Mouse (Mus musculus) embryonic facial prominence, embryonic 10.5 days (tissue): ENCODE results near the gene Slc12a7. TPM values are rescaled to one million over a fixed set of nuclear protein-coding genes. Genes with fewer than 3 reads are reported as not detected.

Source experiments
- DNase-seq: peaks from one replicate; pipeline ENCODE4 v3.0.0-alpha.2; 2017; ENCODE audit warnings: low spot score
- H3K27ac ChIP-seq: fragments of 300-500 bp; sonication (generic); replicated peaks from 2 replicates; pipeline ENCODE4 v1.5.1; 2016; ENCODE audit warnings: mild to moderate bottlenecking
- H3K27me3 ChIP-seq: fragments of 300-500 bp; sonication (generic); replicated peaks from 2 replicates; pipeline ENCODE4 v1.6.1; 2016; ENCODE audit warnings: low read depth, mild to moderate bottlenecking; ENCODE audit not compliant: poor library complexity, severe bottlenecking
- H3K36me3 ChIP-seq: fragments of 300-500 bp; sonication (generic); replicated peaks from 2 replicates; pipeline ENCODE4 v1.6.1; 2016; ENCODE audit warnings: mild to moderate bottlenecking, moderate library complexity
- H3K4me1 ChIP-seq: fragments of 300-500 bp; sonication (generic); 2 replicates; pipeline ENCODE4 v1.6.1; 2016
- H3K4me3 ChIP-seq: fragments of 300-500 bp; sonication (generic); 2 replicates; pipeline ENCODE4 v1.5.1; 2016; ENCODE audit warnings: mild to moderate bottlenecking, moderate library complexity
- H3K9me3 ChIP-seq: fragments of 300-500 bp; sonication (generic); 2 replicates; pipeline ENCODE4 v1.6.1; 2016; ENCODE audit warnings: mild to moderate bottlenecking
- WGBS: fragments of 180-500 bp; shearing (Covaris S2); methylation state at CpG from one replicate; pipeline ENCODE4 v1.1.7; 2016; 5-methylcytosine and 5-hydroxymethylcytosine counted together
- polyA plus RNA-seq: library from polyadenylated mRNA; unstranded; fragments of >200 nt; fragmentation: Nextera tagmentation; extraction: Ambion mirVana; gene quantifications from 2 replicates; pipeline ENCODE4 v1.2.1, GENCODE M21; 2016

The Slc12a7 gene
- polyA plus RNA-seq, 1 experiment from 2014 or later = 53.5 TPM

DNA sequence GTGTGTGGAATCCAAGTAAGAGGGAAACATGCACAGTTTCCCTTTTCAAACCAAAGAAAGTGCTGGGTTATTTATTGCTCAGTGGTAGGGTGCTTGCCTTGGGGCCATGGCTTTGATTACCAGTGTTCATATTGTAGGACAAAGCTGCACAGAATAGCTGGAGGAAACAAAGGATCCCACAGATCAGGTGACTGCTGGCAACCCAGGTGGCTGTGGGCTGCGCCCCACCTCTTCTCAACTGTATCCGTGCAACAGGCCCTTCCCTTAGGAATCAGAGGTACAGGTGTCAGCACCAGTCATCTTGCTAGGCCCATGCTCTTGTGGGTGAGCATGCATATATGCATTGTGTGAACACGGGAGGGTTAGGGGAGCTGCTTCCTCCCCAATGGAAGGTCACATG, 35.4 kb downstream of the Slc12a7 start:
- WGBS = 83% methylated on average over 3 of the region's 3 CpGs
- Histone ChIP-seq H3K36me3 (peaks cover 60% of the 10 kb centered on the region), H3K9me3 (no peaks in the 10 kb centered on the region), H3K27me3 (no peaks in the 10 kb centered on the region), H3K27ac (no peak overlapping the region), H3K4me3 (no peak overlapping the region), H3K4me1 (peaks cover 92% of the 10 kb centered on the region)
- DNase-seq = no peak

DNA sequence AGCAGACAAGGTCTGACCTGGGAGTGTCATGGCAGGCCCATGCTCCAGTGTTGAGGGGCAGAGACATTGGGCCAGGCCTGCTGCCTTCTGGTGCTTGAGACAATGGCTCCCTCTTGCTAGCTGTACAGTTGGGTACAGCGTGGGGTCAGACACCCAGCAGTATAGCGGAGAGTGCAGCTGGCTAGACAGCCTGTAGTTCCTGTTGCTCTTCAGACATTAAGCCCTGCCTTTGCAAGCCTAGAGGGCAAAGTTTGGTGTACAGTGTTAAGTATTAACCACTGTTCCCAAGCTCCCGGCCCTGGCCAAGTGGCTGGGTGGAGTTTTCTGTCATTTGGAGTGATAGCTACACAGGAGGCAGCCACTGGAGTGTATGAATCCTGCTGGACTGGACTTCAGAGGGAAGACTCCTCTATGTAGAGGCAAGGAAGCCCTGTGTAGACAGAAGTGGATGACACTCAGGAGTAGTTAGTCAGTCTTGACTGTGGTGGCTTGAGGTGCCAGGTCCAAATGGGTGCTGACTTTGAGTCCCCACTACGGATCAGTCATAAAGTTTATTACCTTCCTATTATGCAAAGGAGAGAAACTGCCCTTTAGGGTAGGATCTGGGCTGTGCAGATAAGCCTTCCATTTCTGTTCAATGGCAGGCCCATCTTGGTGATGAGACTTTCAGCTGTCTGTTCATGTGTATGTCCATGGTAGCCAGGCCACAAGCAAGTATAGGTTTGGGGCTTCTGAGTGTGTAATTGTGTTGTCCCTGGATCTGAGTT, 37.2 kb downstream of the Slc12a7 start:
- no peak for DNase-seq
- Histone ChIP-seq H3K36me3 (peaks cover 78% of the 10 kb centered on the region), H3K9me3 (no peaks in the 10 kb centered on the region), H3K27ac (no peak overlapping the region), H3K4me3 (no peak overlapping the region), H3K27me3 (no peaks in the 10 kb centered on the region), H3K4me1 (peaks cover 86% of the 10 kb centered on the region)
- 86% methylated on average over 4 of the region's 4 CpGs for WGBS

DNA sequence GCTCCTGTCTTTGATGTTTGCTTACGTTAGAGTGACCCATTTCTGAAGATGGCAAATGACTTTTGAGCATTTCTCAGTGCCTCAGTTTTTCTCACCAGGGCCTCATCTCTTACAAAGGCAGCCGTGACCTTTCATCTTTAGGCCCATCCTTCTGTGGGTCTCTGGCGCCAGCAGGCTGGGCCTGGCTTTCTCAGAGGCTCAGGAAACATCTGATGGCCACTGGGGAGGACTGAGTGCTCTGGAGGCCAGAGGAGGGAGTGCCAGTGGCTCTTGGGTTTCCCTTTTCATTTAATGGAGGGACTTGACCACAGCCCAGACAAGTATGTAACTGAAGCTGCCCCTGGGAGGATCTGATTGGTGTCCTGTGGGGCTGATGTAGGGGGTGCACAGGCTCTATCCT, 38.2 kb downstream of the Slc12a7 start:
- no peak for DNase-seq
- 55% methylated on average over 3 of the region's 3 CpGs for WGBS
- no peak overlapping the region for H3K4me3 ChIP-seq

DNA sequence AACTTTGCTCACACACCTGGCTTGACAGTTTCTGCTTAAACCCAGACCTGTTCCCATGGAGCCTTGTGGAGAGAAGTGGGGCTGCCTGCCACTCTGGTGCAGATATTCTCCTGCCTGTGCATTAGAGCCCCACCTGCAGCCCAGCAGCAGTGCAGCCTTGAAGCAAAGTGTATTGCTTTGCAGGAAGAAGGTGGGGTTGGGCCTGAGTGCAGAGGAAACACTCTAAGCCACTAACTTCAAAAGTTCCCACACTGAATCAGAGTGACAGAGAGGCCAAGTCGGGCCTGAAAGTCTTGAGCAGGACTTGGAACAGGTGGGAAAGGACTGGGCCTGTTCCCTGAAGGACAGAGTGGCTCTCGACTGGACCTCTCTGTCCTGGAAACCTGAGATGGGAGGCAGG, 39.8 kb downstream of the Slc12a7 start:
- Histone ChIP-seq H3K4me3 (no peak overlapping the region), H3K27me3 (no peaks in the 10 kb centered on the region), H3K9me3 (no peaks in the 10 kb centered on the region), H3K36me3 (peaks cover 67% of the 10 kb centered on the region), H3K4me1 (peaks cover 60% of the 10 kb centered on the region), H3K27ac (no peak overlapping the region)
- DNase-seq = no peak
- WGBS = 46% methylated on average over 2 of the region's 2 CpGs

More for the DNA sequence above, 38.2 kb downstream of the Slc12a7 start:
- Histone ChIP-seq H3K27ac (no peak overlapping the region), H3K9me3 (no peaks in the 10 kb centered on the region), H3K36me3 (peaks cover 77% of the 10 kb centered on the region), H3K4me1 (peaks cover 75% of the 10 kb centered on the region), H3K27me3 (no peaks in the 10 kb centered on the region)

DNA sequence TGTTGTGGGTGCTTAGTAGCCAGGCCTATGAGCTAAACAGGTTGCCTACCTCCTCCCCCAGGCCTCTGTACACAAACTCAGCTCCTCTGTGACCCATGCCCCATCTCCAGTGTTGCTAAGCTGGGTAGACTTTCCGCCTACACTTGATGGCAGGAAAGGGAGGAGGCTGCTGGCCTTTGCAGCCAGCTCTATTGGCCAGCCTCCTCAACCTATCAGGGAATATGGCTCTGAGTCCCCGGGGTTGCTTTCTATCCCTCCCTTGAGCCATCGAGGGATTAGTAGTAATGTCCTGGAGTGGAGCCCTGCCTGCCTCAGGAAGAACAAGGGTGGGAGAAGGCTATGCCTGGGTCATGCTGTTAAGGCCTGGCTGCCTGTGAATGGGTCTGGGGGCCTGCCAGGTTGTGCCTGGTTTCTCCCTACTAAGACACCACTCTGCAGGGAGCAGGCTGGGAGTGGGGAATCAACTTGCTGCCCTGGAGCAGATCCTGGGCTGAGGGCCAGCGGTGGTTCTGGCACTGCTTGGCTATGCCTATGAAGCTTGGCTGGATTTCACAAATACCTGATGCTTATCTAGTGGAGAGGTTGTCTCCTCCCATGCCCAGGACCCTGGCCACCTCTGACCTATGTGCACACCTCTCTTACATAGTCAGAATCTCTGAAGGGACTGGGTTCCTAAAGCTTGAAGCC, 40.8 kb downstream of the Slc12a7 start:
- DNase-seq = no peak
- 60% methylated on average over 4 of the region's 4 CpGs for WGBS
- Histone ChIP-seq H3K4me1 (peaks cover 50% of the 10 kb centered on the region), H3K9me3 (no peaks in the 10 kb centered on the region), H3K27me3 (no peaks in the 10 kb centered on the region), H3K36me3 (peaks cover 58% of the 10 kb centered on the region), H3K27ac (peak overlapping the region; percentile 35), H3K4me3 (no peak overlapping the region)

DNA sequence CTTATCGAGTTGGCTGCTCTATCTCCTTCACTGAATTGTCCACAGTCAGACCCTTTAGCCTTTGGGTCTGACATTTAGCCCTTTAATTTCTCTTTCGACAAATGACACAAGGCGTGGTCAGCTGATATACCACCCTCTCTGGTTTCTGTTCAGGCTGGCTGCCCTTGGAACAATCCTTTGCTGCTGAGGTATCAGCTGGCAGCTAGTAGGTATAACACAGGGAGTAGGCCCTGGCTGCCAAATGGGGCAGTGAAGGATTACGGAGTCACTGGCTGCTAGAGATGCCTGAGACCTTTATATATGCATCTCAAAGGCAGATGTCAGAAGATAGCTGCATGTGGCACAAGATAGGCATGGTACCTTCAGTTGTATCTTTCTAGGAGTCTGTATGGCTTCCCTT, 42.9 kb downstream of the Slc12a7 start:
- no peaks in the 10 kb centered on the region for H3K9me3 ChIP-seq
- no peak overlapping the region for H3K4me3 ChIP-seq
- H3K27me3 ChIP-seq = no peaks in the 10 kb centered on the region
- H3K4me1 ChIP-seq = peaks cover 31% of the 10 kb centered on the region
- no peak for DNase-seq
- no peak overlapping the region for H3K27ac ChIP-seq
- WGBS = 86% methylated on average over 4 of the region's 4 CpGs
- H3K36me3 ChIP-seq = peaks cover 61% of the 10 kb centered on the region

DNA sequence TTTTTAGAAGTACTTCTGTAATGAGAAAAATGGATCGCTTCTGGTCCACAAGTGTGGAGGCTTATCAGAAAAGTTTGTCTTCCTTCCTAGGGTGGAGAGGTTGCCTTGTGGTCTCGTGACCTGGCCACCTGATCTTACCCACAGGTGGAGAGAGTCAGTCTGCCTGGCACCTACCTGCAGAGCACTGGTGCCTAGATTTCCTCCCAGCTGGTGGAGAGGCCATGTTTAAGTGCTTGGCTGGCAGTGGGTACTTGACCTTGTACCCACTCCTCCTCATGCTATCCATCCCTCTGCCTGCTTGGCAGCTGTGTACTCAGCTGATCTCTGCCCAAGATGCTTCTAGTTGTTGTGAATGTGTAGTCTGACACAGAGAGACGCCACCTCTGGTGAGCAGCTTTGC, 44.7 kb downstream of the Slc12a7 start:
- 79% methylated on average over 3 of the region's 3 CpGs for WGBS
- Histone ChIP-seq H3K36me3 (peaks cover 70% of the 10 kb centered on the region), H3K27ac (no peak overlapping the region), H3K4me3 (no peak overlapping the region), H3K9me3 (no peaks in the 10 kb centered on the region), H3K4me1 (peaks cover 29% of the 10 kb centered on the region), H3K27me3 (no peaks in the 10 kb centered on the region)
- no peak for DNase-seq

DNA sequence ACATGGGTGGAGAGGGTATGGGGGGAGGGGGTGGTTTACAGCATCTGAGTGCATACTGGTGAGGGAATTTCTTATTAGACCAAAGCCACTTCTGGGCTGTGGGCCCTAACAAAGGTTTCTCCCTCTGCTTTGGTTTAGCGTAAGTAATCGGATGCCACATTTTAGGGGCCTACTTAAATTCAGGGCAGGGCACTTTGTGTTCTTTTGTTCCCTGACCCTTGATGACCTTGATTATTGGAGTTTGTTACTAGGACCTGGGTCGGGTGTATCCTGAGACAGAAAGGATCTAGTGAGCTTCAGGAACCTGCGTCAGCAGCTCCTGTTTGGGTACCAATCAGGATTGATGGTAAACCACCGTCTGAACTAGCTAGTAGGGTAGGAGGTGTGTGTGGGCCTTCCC, 49.6 kb downstream of the Slc12a7 start:
- Histone ChIP-seq H3K27me3 (no peaks in the 10 kb centered on the region), H3K27ac (no peak overlapping the region; the same call in 1 of the 2 replicates), H3K4me1 (peaks cover 18% of the 10 kb centered on the region), H3K4me3 (no peak overlapping the region), H3K9me3 (no peaks in the 10 kb centered on the region), H3K36me3 (peaks cover 86% of the 10 kb centered on the region)
- WGBS = 56% methylated on average over 5 of the region's 5 CpGs
- DNase-seq = no peak

DNA sequence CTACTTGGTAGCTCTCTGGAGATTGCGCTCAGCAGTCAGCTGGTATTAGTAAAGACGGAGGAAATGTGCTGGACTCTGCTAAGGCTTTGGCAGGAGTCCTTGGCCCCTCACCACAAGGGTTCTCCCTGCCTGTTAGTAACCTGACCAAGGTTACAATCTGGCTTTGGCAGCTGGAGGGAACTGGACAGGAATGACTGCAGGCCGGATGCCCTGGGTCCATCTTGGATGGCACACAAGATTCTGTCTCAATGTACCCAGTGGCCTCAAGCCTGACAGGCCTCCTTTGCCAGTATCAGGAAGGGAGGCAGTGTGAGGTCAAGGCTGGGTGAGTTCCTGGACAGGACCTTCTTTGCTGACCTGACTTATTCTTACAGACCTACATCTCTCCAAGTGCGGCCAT, 59.3 kb downstream of the Slc12a7 start:
- Histone ChIP-seq H3K4me1 (no peaks in the 10 kb centered on the region), H3K27ac (no peak overlapping the region), H3K27me3 (no peaks in the 10 kb centered on the region), H3K36me3 (peaks cover 99% of the 10 kb centered on the region), H3K4me3 (no peak overlapping the region), H3K9me3 (no peaks in the 10 kb centered on the region)
- WGBS = 95% methylated on average over 4 of the region's 4 CpGs
- DNase-seq = no peak

DNA sequence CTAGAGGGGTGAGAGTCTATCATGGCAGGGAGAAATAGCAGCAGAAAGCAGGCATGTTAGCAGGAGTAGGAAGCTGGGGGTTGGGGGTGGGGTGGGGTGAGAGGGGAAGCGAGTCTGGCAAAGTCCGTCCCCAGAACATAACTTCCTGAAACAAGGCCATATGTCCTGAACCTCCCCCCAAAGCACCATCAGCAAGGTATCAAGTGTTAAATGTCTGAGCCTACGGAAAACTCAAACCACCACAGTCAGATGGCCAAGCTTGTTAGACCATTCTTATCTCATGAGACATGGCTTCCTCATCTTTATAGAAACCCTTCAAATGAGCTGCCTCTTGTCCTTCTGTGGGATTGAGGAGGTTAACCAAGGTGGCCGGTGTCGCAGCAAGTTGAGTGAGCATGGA, 60.3 kb downstream of the Slc12a7 start:
- 88% methylated on average over 5 of the region's 5 CpGs for WGBS
- DNase-seq = no peak
- Histone ChIP-seq H3K9me3 (no peaks in the 10 kb centered on the region), H3K27me3 (no peaks in the 10 kb centered on the region), H3K4me1 (no peaks in the 10 kb centered on the region), H3K4me3 (no peak overlapping the region), H3K36me3 (peaks cover 99% of the 10 kb centered on the region), H3K27ac (no peak overlapping the region)

DNA sequence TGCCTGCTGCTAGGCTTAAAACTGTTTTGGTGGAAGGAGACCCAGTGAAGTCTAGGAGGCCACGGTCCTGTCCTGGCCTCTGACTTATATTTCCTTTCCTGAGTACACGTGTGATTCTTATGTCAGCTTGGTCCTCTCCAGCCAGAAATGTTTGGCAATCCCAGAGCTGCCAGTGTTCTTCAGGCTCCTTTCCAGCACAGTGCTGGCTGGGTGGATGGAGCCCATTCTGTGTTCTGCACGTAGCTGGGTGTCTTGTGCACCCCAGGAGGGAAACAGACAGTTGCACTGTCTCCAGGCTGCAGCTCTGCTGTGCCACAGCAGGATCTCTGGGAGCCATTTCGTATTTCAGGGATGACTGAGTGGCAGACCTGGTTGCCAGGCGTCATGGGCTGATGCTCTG, 66.2 kb downstream of the Slc12a7 start:
- WGBS = 87% methylated on average over 5 of the region's 5 CpGs
- Histone ChIP-seq H3K9me3 (no peaks in the 10 kb centered on the region), H3K4me3 (no peak overlapping the region), H3K27ac (no peak overlapping the region), H3K36me3 (peaks cover 100% of the 10 kb centered on the region), H3K4me1 (no peaks in the 10 kb centered on the region), H3K27me3 (no peaks in the 10 kb centered on the region)
- DNase-seq = no peak

DNA sequence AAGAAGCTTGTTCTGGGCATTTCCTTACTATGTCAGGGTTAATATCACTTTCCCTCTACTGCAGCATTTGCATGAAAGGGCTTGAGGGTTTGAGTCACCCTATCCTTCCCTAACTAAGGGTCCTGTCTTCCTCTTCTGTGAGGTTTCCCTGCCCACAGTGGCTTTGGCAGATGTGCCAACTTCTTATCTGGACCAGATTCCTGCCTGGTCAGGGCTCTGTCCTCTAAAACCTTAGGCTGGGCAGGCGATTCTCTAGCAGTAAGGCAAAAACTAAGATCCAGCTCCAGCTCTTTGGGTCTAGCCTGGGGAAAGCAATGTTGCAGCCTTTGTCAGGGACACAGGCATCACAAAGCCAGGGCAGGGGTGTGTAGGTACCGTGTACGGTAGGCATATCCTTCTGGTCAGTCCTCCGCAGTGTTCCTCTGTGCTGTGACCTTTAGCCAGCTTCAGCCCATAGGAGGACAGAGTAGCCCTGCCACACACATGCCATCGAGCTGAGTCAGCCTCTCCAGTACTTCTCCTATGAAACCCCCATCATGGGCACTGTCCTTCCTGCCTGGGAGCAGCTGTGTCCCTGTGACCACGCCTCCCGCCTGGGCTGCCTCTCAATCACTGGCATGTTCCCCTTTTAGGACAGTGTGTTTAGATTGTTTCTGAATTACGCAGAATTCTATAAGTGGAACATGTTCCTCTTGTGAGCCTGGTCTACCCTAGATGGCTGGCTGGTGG, 70.7 kb downstream of the Slc12a7 start:
- no peak overlapping the region for H3K4me3 ChIP-seq
- H3K4me1 ChIP-seq = no peaks in the 10 kb centered on the region
- H3K36me3 ChIP-seq = peaks cover 100% of the 10 kb centered on the region
- DNase-seq = no peak
- H3K27me3 ChIP-seq = no peaks in the 10 kb centered on the region
- WGBS = 90% methylated on average over 8 of the region's 8 CpGs
- no peaks in the 10 kb centered on the region for H3K9me3 ChIP-seq
- no peak overlapping the region for H3K27ac ChIP-seq
